Mouse (Mus musculus) liver, postnatal 0 days (tissue): ENCODE data around the gene Exosc10.

ENCODE experiments used
- CTCF ChIP-seq: sonication (generic); IDR thresholded peaks from 2 replicates; pipeline ENCODE4 v1.5.1; 2016; ENCODE audit warnings: antibody characterized with exemption, low read depth
- EP300 ChIP-seq: IDR thresholded peaks from 2 replicates; pipeline ENCODE4 v1.6.1; 2016; ENCODE audit warnings: antibody characterized with exemption, low read depth, mild to moderate bottlenecking

GRCm38 (mm10) chr4:148603376-148604139 is 45.3 kb downstream of the Exosc10 start:
- no peak for TF ChIP-seq CTCF
- no peak for TF ChIP-seq EP300
